Mouse (Mus musculus): ENCODE results near the gene Myt1.

DNA sequence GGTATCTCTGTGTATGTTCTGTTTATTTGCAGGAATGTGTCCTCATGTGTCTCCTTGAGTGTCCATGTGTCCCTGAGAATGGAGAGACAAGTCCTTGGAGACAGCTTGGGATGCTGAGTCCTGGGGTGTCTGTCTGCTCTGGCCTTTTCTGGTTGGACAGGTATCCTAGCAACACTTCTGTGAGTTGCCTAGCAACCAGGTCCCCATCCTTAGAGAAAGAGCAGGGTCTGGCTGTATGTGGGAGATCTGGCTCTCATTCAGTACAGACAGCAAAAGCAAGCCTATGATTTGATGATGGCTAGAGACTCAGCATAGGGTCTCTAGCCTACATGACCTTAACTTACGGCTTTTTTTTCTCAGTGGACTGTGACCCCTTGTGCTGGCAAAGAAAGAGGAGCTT, 49.4 kb upstream of the Myt1 start:
- TF ChIP-seq CTCF (conservative IDR thresholded peaks at IDR 0.05; ENCODE audit: insufficient read depth, insufficient read length, low read depth, low read length) (no peak), POLR2A (IDR thresholded peaks at IDR 0.05; ENCODE audit: low read depth, low read length) (no peak)
